Mouse (Mus musculus): ENCODE measurements at regions not wholly inside any gene's neighbourhood (a gene's known extent, or its start where the extent isn't known, plus 50 kb on each side); places are given as distances from the start of the nearest gene placed in this dataset.

GRCm38 (mm10) chr19:19770990-19771389, 619.8 kb downstream of the Anxa1 start:
- TF ChIP-seq CTCF (IDR thresholded peaks at IDR 0.05 in 2 of 3, conservative IDR thresholded peaks at IDR 0.05 in 1 of 3; ENCODE audit: control insufficient read depth in 1 of 3, insufficient read depth in 1 of 3, low read depth in 2 of 3, low read length in 3 of 3, poor library complexity in 1 of 3, severe bottlenecking in 1 of 3) (no peak), GATA1 (IDR thresholded peaks at IDR 0.05; ENCODE audit: low read depth, low read length) (no peak), ZMIZ1 (IDR thresholded peaks at IDR 0.05; ENCODE audit: low read depth, low read length) (no peak), TBP (IDR thresholded peaks at IDR 0.05; ENCODE audit: low read depth, low read length) (no peak), NELFE (IDR thresholded peaks at IDR 0.05; ENCODE audit: low read depth, low read length) (no peak), USF1 (IDR thresholded peaks at IDR 0.05; ENCODE audit: low read depth, low read length) (no peak), MAX (IDR thresholded peaks at IDR 0.05; ENCODE audit: low read length) (no peak), EP300 (IDR thresholded peaks at IDR 0.05; ENCODE audit: low read depth in 1 of 2, low read length in 2 of 2) (no peak), USF2 (IDR thresholded peaks at IDR 0.05; ENCODE audit: borderline replicate concordance in 1 of 2, insufficient read depth in 1 of 2, low read depth in 1 of 2, low read length in 2 of 2) (no peak), HCFC1 (IDR thresholded peaks at IDR 0.05; ENCODE audit: low read depth, low read length) (no peak), NRF1 (IDR thresholded peaks at IDR 0.05; ENCODE audit: insufficient read depth, low read depth, low read length, poor library complexity, severe bottlenecking) (no peak), SMC3 (IDR thresholded peaks at IDR 0.05; ENCODE audit: low read depth, low read length) (no peak)
